In the genomic region with DNA sequence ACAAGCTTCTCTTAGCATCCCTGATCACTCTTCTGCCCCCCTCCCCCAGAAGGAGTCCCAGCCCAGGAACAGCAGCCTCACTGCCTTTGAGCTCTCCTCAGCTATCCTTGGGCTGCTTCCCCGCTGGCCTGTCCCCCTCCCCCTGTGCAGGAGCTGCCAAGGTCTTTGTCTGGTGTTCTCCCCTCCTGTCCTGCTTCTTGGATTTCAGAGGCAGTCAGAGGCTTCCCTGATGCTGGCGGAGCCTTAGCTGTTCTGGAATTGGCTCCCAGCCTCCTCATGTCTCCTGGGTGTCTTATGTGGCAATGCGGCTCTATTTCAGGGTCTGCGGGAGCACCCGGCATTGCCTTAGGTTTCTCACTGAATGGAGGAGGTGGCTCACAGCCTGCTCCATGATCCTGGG, we compare ENCODE assay signal across 10 mouse cellular contexts. TPM values are rescaled to one million over a fixed set of nuclear protein-coding genes. Genes with fewer than 3 reads are reported as not detected.
DNase-seq lines count a peak whose midpoint lies in the region; ATAC-seq and TF ChIP-seq lines count a peak whose summit lies in the region.
"Had no signal": no experiment of that assay in that cellular context is flagged by ENCODE, and none has a peak within 500 bp of the region (broad histone marks: within the 10 kb centered on the region; RNA-seq: fewer than 3 reads in every experiment).

No protein-coding gene starts in this region.

- H3K4me3 ChIP-seq in lung, embryonic 16.5 days (ENCODE audit: low read length) = no peak overlapping the region
- H3K4me3 ChIP-seq in gastrocnemius, adult 2 months = no peak overlapping the region

- 38% methylated on average over 5 of the region's 5 CpGs for WGBS in lung, embryonic 16.5 days

- ATAC-seq in lung, embryonic 16.5 days (ENCODE audit: low read depth) = peak; percentile 63

- H3K27ac ChIP-seq in lung, embryonic 16.5 days (ENCODE audit: low read length) = peak overlapping the region; percentile 83
- peak overlapping the region; percentile 53 for H3K27ac ChIP-seq in gastrocnemius, adult 2 months
- H3K27ac ChIP-seq: kidney, postnatal 0 days had no signal

- H3K4me2 ChIP-seq in lung, embryonic 16.5 days (ENCODE audit: low read depth, low read length) = no peak overlapping the region

- peak overlapping the region; percentile 4; the same call in 1 of the 2 replicates for H3K9ac ChIP-seq in lung, embryonic 16.5 days (ENCODE audit: low read length)

- H3K27me3 ChIP-seq in lung, embryonic 16.5 days (ENCODE audit: control insufficient read depth, insufficient read depth, low read depth, low read length) = no peaks in the 10 kb centered on the region

- H3K9me3 ChIP-seq in lung, embryonic 16.5 days (ENCODE audit: control insufficient read depth, low read length) = no peaks in the 10 kb centered on the region

- TF ChIP-seq CTCF in gastrocnemius, adult 2 months (IDR thresholded peaks at IDR 0.05) = no peak

- peaks cover 31% of the 10 kb centered on the region for H3K4me1 ChIP-seq in lung, embryonic 16.5 days (replicated peaks; ENCODE audit: control insufficient read depth, insufficient read depth, low read length)

- intact Hi-C loops in gastrocnemius, adult 2 months (cut with DNase I) = loop anchor here (5.0 kb wide), 1 partner anchor 143 kb away; no protein-coding TSS in a partner anchor

- no peaks in the 10 kb centered on the region for H3K36me3 ChIP-seq in lung, embryonic 16.5 days (ENCODE audit: control insufficient read depth, insufficient read depth, low read length)

- DNase-seq in cerebellum, postnatal 10 days = peak; percentile 59 to 73
- no peak for DNase-seq in cerebellum, adult 11-12 months
- no peak for DNase-seq in lung, adult 18-20 months
- peak; percentile 84 for DNase-seq in gastrocnemius, adult 2 months
- peak; percentile 24 for DNase-seq in lung, postnatal 36 days
- no peak for DNase-seq in cerebellum, adult 8-10 months
- no peak for DNase-seq in embryo, embryonic 11 days
- DNase-seq: thymus, postnatal 25 days had no signal

RNA-seq across cellular contexts. Expression of a gene that starts 22.8 kb away (rescaled TPM):
- 14.0 and 16.3 TPM in 2 replicates for polyA plus RNA-seq in lung, embryonic 16.5 days (2015; fragmentation: Nextera tagmentation; extraction: Ambion mirVana)
- 1 to 10 TPM; 6.1 to 9.8 TPM for total RNA-seq in gastrocnemius, adult 2 months (2021)

Comparison
In these comparisons a context has a peak if more than half of its experiments do, and no peak if none do; other contexts are left out.
1. DNase-seq: peak in cerebellum, postnatal 10 days (2 of 2), gastrocnemius, adult 2 months (single experiment) and lung, postnatal 36 days (single experiment); none in cerebellum, adult 11-12 months (single experiment), lung, adult 18-20 months (0 of 2), cerebellum, adult 8-10 months (single experiment) and embryo, embryonic 11 days (single experiment).